Mouse (Mus musculus): ENCODE measurements around the gene Ap1g2. TPM values are rescaled to one million over a fixed set of nuclear protein-coding genes. Genes with fewer than 3 reads are reported as not detected.
A peak's percentile ranks its signal among the peaks of the same experiment; 100 is the strongest.

Ap1g2 gene
- total RNA-seq, 4 experiments from 2014 or later: 2.2 to 3.9 (median 3.6) TPM

- no peak for DNase-seq (ENCODE audit: low spot score in 2 of 2)
These were observed 7.7 kb upstream of the Ap1g2 start for GRCm38 (mm10) chr14:55113975-55114645.

- no peak for DNase-seq (ENCODE audit: low spot score in 2 of 2)
These were observed 7.1 kb upstream of the Ap1g2 start for GRCm38 (mm10) chr14:55113351-55113974.

- no peak for DNase-seq (ENCODE audit: low spot score in 2 of 2)
These were observed 5.3 kb upstream of the Ap1g2 start for GRCm38 (mm10) chr14:55111720-55112119.

GRCm38 (mm10) chr14:55110076-55110475 is 3.7 kb upstream of the Ap1g2 start:
- DNase-seq (ENCODE audit: low spot score in 2 of 2): no peak

GRCm38 (mm10) chr14:55109048-55109873 is 2.9 kb upstream of the Ap1g2 start:
- no peak for DNase-seq (ENCODE audit: low spot score in 2 of 2)

- no peak for DNase-seq (ENCODE audit: low spot score in 2 of 2)
These were observed 1.9 kb upstream of the Ap1g2 start for GRCm38 (mm10) chr14:55108202-55108870.

- no peak for DNase-seq (ENCODE audit: low spot score in 2 of 2)
These were observed 597 bp upstream of the Ap1g2 start for GRCm38 (mm10) chr14:55106990-55107389.

GRCm38 (mm10) chr14:55105386-55105785 is 1.0 kb downstream of the Ap1g2 start:
- no peak for DNase-seq (ENCODE audit: low spot score in 2 of 2)

GRCm38 (mm10) chr14:55104365-55104764 is 2.0 kb downstream of the Ap1g2 start:
- no peak for DNase-seq (ENCODE audit: low spot score in 2 of 2)

- DNase-seq (ENCODE audit: low spot score in 2 of 2): no peak
These were observed 4.1 kb downstream of the Ap1g2 start for GRCm38 (mm10) chr14:55102253-55102785.

- DNase-seq (ENCODE audit: low spot score in 2 of 2): peak in 1 of 2 experiments; percentile 36
These were observed 4.8 kb downstream of the Ap1g2 start for GRCm38 (mm10) chr14:55101592-55101991.

GRCm38 (mm10) chr14:55098067-55098466 is 8.3 kb downstream of the Ap1g2 start:
- no peak for DNase-seq (ENCODE audit: low spot score in 2 of 2)

- DNase-seq (ENCODE audit: low spot score in 2 of 2): no peak
These were observed 8.7 kb downstream of the Ap1g2 start for GRCm38 (mm10) chr14:55097646-55098045.

GRCm38 (mm10) chr14:55096573-55097087 is 9.8 kb downstream of the Ap1g2 start:
- DNase-seq (ENCODE audit: low spot score in 2 of 2): no peak

GRCm38 (mm10) chr14:55095671-55096070 is 10.7 kb downstream of the Ap1g2 start:
- no peak for DNase-seq (ENCODE audit: low spot score in 2 of 2)

- DNase-seq (ENCODE audit: low spot score in 2 of 2): no peak
These were observed 11.1 kb downstream of the Ap1g2 start for GRCm38 (mm10) chr14:55095263-55095662.

GRCm38 (mm10) chr14:55094704-55095231 is 11.6 kb downstream of the Ap1g2 start, which contains the start of gene Thtpa:
Gene Thtpa (plus strand): TSS chr14:55094784.
- peak; percentile 57 to 67 for DNase-seq (ENCODE audit: low spot score in 2 of 2)

- DNase-seq (ENCODE audit: low spot score in 2 of 2): no peak
These were observed 12.5 kb downstream of the Ap1g2 start for GRCm38 (mm10) chr14:55093927-55094326.

- peak; percentile 85 to 89 for DNase-seq (ENCODE audit: low spot score in 2 of 2)
These were observed 14.3 kb downstream of the Ap1g2 start, which contains the start of gene Zfhx2 for GRCm38 (mm10) chr14:55092011-55092577. Gene Zfhx2 (minus strand): TSS chr14:55092324.

- no peak for DNase-seq (ENCODE audit: low spot score in 2 of 2)
These were observed 15.1 kb downstream of the Ap1g2 start for GRCm38 (mm10) chr14:55091209-55091865.

Measured in gastrocnemius, adult 8-10 months (tissue).